8 mouse cellular contexts compared by ENCODE assay signal in the genomic region with DNA sequence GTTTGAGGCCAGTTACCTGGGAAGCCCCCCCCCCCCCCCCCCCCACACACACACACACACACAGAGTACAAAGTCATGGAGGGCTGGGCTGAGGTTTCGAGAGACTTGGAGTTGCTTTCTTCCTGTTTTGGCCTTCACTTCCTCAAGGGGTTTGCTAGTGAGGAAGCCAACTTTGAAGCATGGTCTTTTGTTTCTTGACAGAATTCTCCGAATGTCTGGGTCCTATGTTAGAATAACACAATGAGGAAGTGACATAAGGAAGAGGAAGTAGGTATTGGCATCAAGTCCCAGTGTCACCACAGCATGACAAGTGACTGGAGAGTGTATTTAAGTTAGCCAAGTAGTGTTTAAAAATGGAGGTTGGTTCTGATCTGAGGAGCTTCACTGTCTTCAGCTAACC. TPM values are rescaled to one million over a fixed set of nuclear protein-coding genes. Genes with fewer than 3 reads are reported as not detected.
DNase-seq lines count a peak whose midpoint lies in the region; ATAC-seq and TF ChIP-seq lines count a peak whose summit lies in the region.
"Had no signal": no experiment of that assay in that cellular context is flagged by ENCODE, and none has a peak within 500 bp of the region (broad histone marks: within the 10 kb centered on the region; RNA-seq: fewer than 3 reads in every experiment).

No protein-coding gene starts in this region.

- TF ChIP-seq POLR2A in MEL (IDR thresholded peaks at IDR 0.05; ENCODE audit: control insufficient read depth in 1 of 2, insufficient read depth in 1 of 2, low read depth in 1 of 2, low read length in 2 of 2, poor library complexity in 1 of 2) = no peak
- no peak for TF ChIP-seq POLR2A in cerebellum, adult 2 months (IDR thresholded peaks at IDR 0.05; ENCODE audit: borderline replicate concordance, insufficient read depth, low read length)

- TF ChIP-seq CTCF in lung, embryonic 14.5 days (IDR thresholded peaks at IDR 0.05; ENCODE audit: low read depth) = no peak
- TF ChIP-seq CTCF in MEL (IDR thresholded peaks at IDR 0.05 in 2 of 3, conservative IDR thresholded peaks at IDR 0.05 in 1 of 3; ENCODE audit: control insufficient read depth in 1 of 3, insufficient read depth in 1 of 3, low read depth in 2 of 3, low read length in 3 of 3, poor library complexity in 1 of 3, severe bottlenecking in 1 of 3) = no peak
- TF ChIP-seq CTCF in cerebellum, adult 2 months (IDR thresholded peaks at IDR 0.05; ENCODE audit: borderline replicate concordance, insufficient read depth, low read depth, low read length) = no peak

- H3K9ac ChIP-seq in lung, embryonic 14.5 days = no peak overlapping the region
- no peak overlapping the region for H3K9ac ChIP-seq in MEL (ENCODE audit: control insufficient read depth, low read depth, low read length, poor library complexity, severe bottlenecking)
- no peak overlapping the region for H3K9ac ChIP-seq in intestine, embryonic 15.5 days
- no peak overlapping the region for H3K9ac ChIP-seq in forebrain, embryonic 11.5 days (ENCODE audit: low read length)

- no peaks in the 10 kb centered on the region for H3K27me3 ChIP-seq in lung, embryonic 14.5 days (ENCODE audit: insufficient read depth, low read length)
- no peaks in the 10 kb centered on the region for H3K27me3 ChIP-seq in MEL (ENCODE audit: control insufficient read depth in 1 of 2, insufficient read depth in 2 of 2, low read length in 2 of 2)
- no peaks in the 10 kb centered on the region for H3K27me3 ChIP-seq in intestine, embryonic 15.5 days (replicated peaks)
- no peaks in the 10 kb centered on the region for H3K27me3 ChIP-seq in forebrain, embryonic 11.5 days (ENCODE audit: control insufficient read depth, insufficient read depth, low read length)
- no peaks in the 10 kb centered on the region for H3K27me3 ChIP-seq in cerebellum, adult 2 months (ENCODE audit: control insufficient read depth, insufficient read depth, low read length)

- H3K4me2 ChIP-seq in lung, embryonic 14.5 days = no peak overlapping the region
- no peak overlapping the region for H3K4me2 ChIP-seq in intestine, embryonic 15.5 days (replicated peaks)
- H3K4me2 ChIP-seq in forebrain, embryonic 11.5 days (ENCODE audit: low read depth, low read length, severe bottlenecking) = no peak overlapping the region

- WGBS in lung, embryonic 14.5 days = 59% methylated on average over 2 of the region's 2 CpGs
- 77% methylated on average over 2 of the region's 2 CpGs for WGBS in intestine, embryonic 15.5 days
- WGBS in forebrain, embryonic 11.5 days = 81% methylated on average over 2 of the region's 2 CpGs
- 81% methylated on average over 2 of the region's 2 CpGs for WGBS in cerebellum, adult 2 months

- TF ChIP-seq EP300 in MEL (IDR thresholded peaks at IDR 0.05; ENCODE audit: low read depth in 1 of 2, low read length in 2 of 2) = peak; percentile 18 to 72; a peak in 2 of 4 replicates

- H3K4me3 ChIP-seq in lung, embryonic 14.5 days (ENCODE audit: low read depth, low read length) = no peak overlapping the region
- H3K4me3 ChIP-seq in MEL (ENCODE audit: control insufficient read depth in 1 of 2, insufficient read depth in 1 of 2, low read depth in 2 of 2, low read length in 2 of 2) = no peak overlapping the region
- no peak overlapping the region for H3K4me3 ChIP-seq in intestine, embryonic 15.5 days (replicated peaks)
- no peak overlapping the region for H3K4me3 ChIP-seq in forebrain, embryonic 11.5 days (ENCODE audit: low read depth, low read length)
- H3K4me3 ChIP-seq in cerebellum, adult 2 months (replicated peaks; ENCODE audit: insufficient read depth, low read depth, low read length) = no peak overlapping the region

- 0 out of 2 replicates have a peak, but pooled peaks have one; percentile 30 for ATAC-seq in lung, embryonic 14.5 days (ENCODE audit: insufficient read depth)
- 0 out of 2 replicates have a peak, but pooled peaks have one; percentile 19 for ATAC-seq in intestine, embryonic 15.5 days
- peak; percentile 92 for ATAC-seq in monocyte, adult 5-6 weeks (replicated peaks; ENCODE audit: insufficient number of reproducible peaks, low FRiP score, low TSS enrichment, poor library complexity, severe bottlenecking)
- ATAC-seq in forebrain, embryonic 11.5 days (replicated peaks; ENCODE audit: low FRiP score) = no peak

- H3K36me3 ChIP-seq in lung, embryonic 14.5 days (ENCODE audit: insufficient read depth) = peaks cover 32% of the 10 kb centered on the region
- peaks cover 5 to 22% of the 10 kb centered on the region in 2 experiments; a peak in 3 of 4 replicates for H3K36me3 ChIP-seq in MEL (ENCODE audit: control insufficient read depth in 1 of 2, insufficient read depth in 2 of 2, low read length in 2 of 2)
- H3K36me3 ChIP-seq in intestine, embryonic 15.5 days = peaks cover 18% of the 10 kb centered on the region; the same call in 1 of the 2 replicates
- no peaks in the 10 kb centered on the region for H3K36me3 ChIP-seq in forebrain, embryonic 11.5 days (ENCODE audit: control insufficient read depth, insufficient read depth, low read length)

- H3K4me1 ChIP-seq in lung, embryonic 14.5 days (ENCODE audit: insufficient read depth) = no peaks in the 10 kb centered on the region
- peaks cover 0 to 11% of the 10 kb centered on the region in 2 experiments; a peak in 3 of 4 replicates for H3K4me1 ChIP-seq in MEL (ENCODE audit: control insufficient read depth in 1 of 2, insufficient read depth in 2 of 2, low read length in 2 of 2)
- peaks cover 8% of the 10 kb centered on the region; the same call in 1 of the 2 replicates for H3K4me1 ChIP-seq in intestine, embryonic 15.5 days (replicated peaks)
- H3K4me1 ChIP-seq in forebrain, embryonic 11.5 days (replicated peaks; ENCODE audit: control insufficient read depth, insufficient read depth, low read length) = no peaks in the 10 kb centered on the region
- H3K4me1 ChIP-seq in cerebellum, adult 2 months (ENCODE audit: control insufficient read depth, insufficient read depth, low read length) = no peaks in the 10 kb centered on the region

- H3K9me3 ChIP-seq in lung, embryonic 14.5 days (ENCODE audit: low read depth, low read length) = no peaks in the 10 kb centered on the region
- H3K9me3 ChIP-seq in MEL (replicated peaks; ENCODE audit: insufficient read depth, low read length) = no peaks in the 10 kb centered on the region
- no peaks in the 10 kb centered on the region for H3K9me3 ChIP-seq in intestine, embryonic 15.5 days
- no peaks in the 10 kb centered on the region for H3K9me3 ChIP-seq in forebrain, embryonic 11.5 days (ENCODE audit: control insufficient read depth, low read length)

- no peak for TF ChIP-seq RAD21 in MEL (IDR thresholded peaks at IDR 0.05; ENCODE audit: low read depth, low read length)

- H3K79me2 ChIP-seq in MEL (ENCODE audit: control insufficient read depth, insufficient read depth, low read length, poor library complexity) = no peaks in the 10 kb centered on the region

- DNase-seq in lung, embryonic 14.5 days = peak; percentile 44
- DNase-seq in lung, postnatal 14 days = no peak
- peak; percentile 87 for DNase-seq in MEL (ENCODE audit: low read depth, low spot score)
- DNase-seq in forebrain, embryonic 11.5 days (ENCODE audit: low spot score) = no peak
- DNase-seq in cerebellum, adult 2 months = no peak
- DNase-seq: cerebellum, adult 8-10 months had no signal

- peak overlapping the region; percentile 65; the same call in 1 of the 2 replicates for H3K27ac ChIP-seq in lung, embryonic 14.5 days (ENCODE audit: low read depth)
- H3K27ac ChIP-seq in MEL (ENCODE audit: control insufficient read depth, low read depth, low read length) = peak overlapping the region; percentile 42
- peak overlapping the region; percentile 33; the same call in 1 of the 2 replicates for H3K27ac ChIP-seq in intestine, embryonic 15.5 days
- no peak overlapping the region for H3K27ac ChIP-seq in forebrain, embryonic 11.5 days (ENCODE audit: low read depth, low read length)
- no peak overlapping the region for H3K27ac ChIP-seq in cerebellum, adult 2 months (ENCODE audit: insufficient read depth, low read length)

TF ChIP-seq in MEL, 35 proteins besides CTCF, POLR2A, EP300 and RAD21 (continues in another document):
- peak; percentile 63; the same call in 1 of the 2 replicates for TF ChIP-seq ELF1 (IDR thresholded peaks at IDR 0.05; ENCODE audit: low read depth, low read length)
- peak; percentile 71 for TF ChIP-seq SIN3A (IDR thresholded peaks at IDR 0.05; ENCODE audit: low read length)
- peak; percentile 45; the same call in 1 of the 2 replicates for TF ChIP-seq MAX (IDR thresholded peaks at IDR 0.05; ENCODE audit: low read length)

RNA-seq across cellular contexts. Expression of a gene that starts 11.8 kb away (rescaled TPM):
- polyA plus RNA-seq in lung, embryonic 14.5 days (2014; fragmentation: Nextera tagmentation; extraction: Ambion mirVana) = 57.4 and 57.7 TPM in 2 replicates
- total RNA-seq in MEL (2012; rRNA removed) = 17.6 and 21.0 TPM in 2 replicates
- 10 to 100 TPM in 1 of 2 experiments, not detected in 1; 21.7 TPM for polyA plus RNA-seq in MEL (2012; ENCODE audit: insufficient read depth in 1 of 2, insufficient read length in 2 of 2, low read depth in 1 of 2, low replicate concordance in 2 of 2, missing spikeins in 1 of 2)
- polyA plus RNA-seq in intestine, embryonic 15.5 days (2015; fragmentation: Nextera tagmentation; extraction: Ambion mirVana) = 77.5 and 77.7 TPM in 2 replicates
- 131 to 163 TPM (median 138 TPM) in 3 replicates for total RNA-seq in monocyte, adult 5-6 weeks (2017)
- 26.9 and 27.2 TPM in 2 replicates for polyA plus RNA-seq in forebrain, embryonic 11.5 days (2014; fragmentation: Nextera tagmentation; extraction: Ambion mirVana)
- polyA plus RNA-seq in cerebellum, adult 2 months (2012; rRNA removed) = 14.6 and 15.2 TPM in 2 replicates

RNA-seq across cellular contexts. Expression of a gene that starts 38.9 kb away (rescaled TPM):
- 81.7 and 93.0 TPM in 2 replicates for polyA plus RNA-seq in lung, embryonic 14.5 days (2014; fragmentation: Nextera tagmentation; extraction: Ambion mirVana)
- total RNA-seq in MEL (2012; rRNA removed) = 290 and 352 TPM in 2 replicates
- 100 to 1,000 TPM in 1 of 2 experiments, not detected in 1; 545 TPM for polyA plus RNA-seq in MEL (2012; ENCODE audit: insufficient read depth in 1 of 2, insufficient read length in 2 of 2, low read depth in 1 of 2, low replicate concordance in 2 of 2, missing spikeins in 1 of 2)
- 89.8 and 100 TPM in 2 replicates for polyA plus RNA-seq in intestine, embryonic 15.5 days (2015; fragmentation: Nextera tagmentation; extraction: Ambion mirVana)
- 95.2 to 128 TPM (median 119 TPM) in 3 replicates for total RNA-seq in monocyte, adult 5-6 weeks (2017)
- polyA plus RNA-seq in forebrain, embryonic 11.5 days (2014; fragmentation: Nextera tagmentation; extraction: Ambion mirVana) = 50.6 and 63.5 TPM in 2 replicates
- polyA plus RNA-seq in cerebellum, adult 2 months (2012; rRNA removed) = 9.4 and 10.5 TPM in 2 replicates

RNA-seq across cellular contexts. Expression of a gene that starts 54.1 kb away (rescaled TPM):
- 49.9 and 51.1 TPM in 2 replicates for polyA plus RNA-seq in lung, embryonic 14.5 days (2014; fragmentation: Nextera tagmentation; extraction: Ambion mirVana)
- 35.2 TPM in 2 replicates for total RNA-seq in MEL (2012; rRNA removed)
- 10 to 100 TPM in 1 of 2 experiments, not detected in 1; 40.0 TPM for polyA plus RNA-seq in MEL (2012; ENCODE audit: insufficient read depth in 1 of 2, insufficient read length in 2 of 2, low read depth in 1 of 2, low replicate concordance in 2 of 2, missing spikeins in 1 of 2)
- 49.9 and 54.7 TPM in 2 replicates for polyA plus RNA-seq in intestine, embryonic 15.5 days (2015; fragmentation: Nextera tagmentation; extraction: Ambion mirVana)
- total RNA-seq in monocyte, adult 5-6 weeks (2017) = 66.7 to 93.5 TPM (median 91.6 TPM) in 3 replicates
- 76.1 and 84.0 TPM in 2 replicates for polyA plus RNA-seq in forebrain, embryonic 11.5 days (2014; fragmentation: Nextera tagmentation; extraction: Ambion mirVana)
- 64.9 and 67.0 TPM in 2 replicates for polyA plus RNA-seq in cerebellum, adult 2 months (2012; rRNA removed)

Comparison
In these comparisons a context has a peak if more than half of its experiments do, and no peak if none do; other contexts are left out.
1. DNase-seq: peak in lung, embryonic 14.5 days (single experiment) and MEL (single experiment); none in lung, postnatal 14 days (single experiment), forebrain, embryonic 11.5 days (single experiment) and cerebellum, adult 2 months (0 of 2).
2. H3K27ac ChIP-seq: peak in lung, embryonic 14.5 days (single experiment), MEL (single experiment) and intestine, embryonic 15.5 days (single experiment); none in forebrain, embryonic 11.5 days (single experiment) and cerebellum, adult 2 months (single experiment).